Mouse (Mus musculus): ENCODE results near the gene Tnfrsf1a. TPM values are rescaled to one million over a fixed set of nuclear protein-coding genes. Genes with fewer than 3 reads are reported as not detected.
"Not testable (repeated sequence)": the region's sequence is repeated elsewhere in the genome, so short reads cannot be mapped to it uniquely, and the experiment has no call there.

Tnfrsf1a gene
- total RNA-seq (2021), result 10 to 100 TPM; 63.3 to 65.2 TPM

DNA sequence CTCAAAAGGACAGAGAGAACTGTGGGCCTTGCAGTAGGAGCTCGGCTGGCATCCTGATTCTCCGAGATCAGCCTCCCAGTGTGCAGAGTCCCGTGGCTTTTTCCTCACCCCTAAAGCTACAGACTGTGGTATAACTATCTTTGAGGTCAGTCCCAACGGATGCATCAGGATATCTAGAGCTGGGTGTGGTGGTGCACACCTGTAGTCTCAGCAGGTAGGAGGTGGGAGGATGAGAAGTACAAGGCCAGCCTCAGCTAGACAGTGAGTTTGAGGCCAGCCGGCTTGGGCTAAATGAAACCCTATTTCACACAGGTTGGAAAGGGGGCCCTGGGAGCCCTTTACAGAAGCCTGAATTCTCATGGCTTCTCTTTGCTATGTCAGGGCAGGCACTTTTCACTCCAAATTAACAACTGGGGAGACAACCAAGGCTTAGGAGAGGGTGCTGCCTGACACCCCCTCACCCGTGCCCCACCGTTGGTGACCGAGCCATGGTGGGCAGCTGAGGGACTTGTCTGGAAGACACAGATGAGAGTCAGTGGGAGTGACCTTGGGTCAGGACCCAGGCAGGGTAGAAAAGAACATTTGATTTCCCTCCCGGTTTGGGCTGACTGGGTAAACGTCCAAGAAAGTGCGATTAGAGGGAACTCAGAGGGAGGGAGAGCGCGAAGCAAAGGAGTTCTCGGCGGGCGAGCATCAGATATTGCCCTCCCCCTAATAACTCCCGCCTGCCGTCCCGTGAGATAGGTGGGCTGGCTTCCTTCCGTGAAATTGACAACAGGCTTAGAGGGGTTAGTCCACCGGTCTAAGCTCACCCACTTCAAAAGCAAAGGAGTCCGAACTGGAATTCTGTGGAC, at the start of gene Tnfrsf1a:
Tnfrsf1a (plus strand) TSS at position 642 of the 854 bp plus-strand sequence.
- DNase-seq, result peak; percentile 48

DNA sequence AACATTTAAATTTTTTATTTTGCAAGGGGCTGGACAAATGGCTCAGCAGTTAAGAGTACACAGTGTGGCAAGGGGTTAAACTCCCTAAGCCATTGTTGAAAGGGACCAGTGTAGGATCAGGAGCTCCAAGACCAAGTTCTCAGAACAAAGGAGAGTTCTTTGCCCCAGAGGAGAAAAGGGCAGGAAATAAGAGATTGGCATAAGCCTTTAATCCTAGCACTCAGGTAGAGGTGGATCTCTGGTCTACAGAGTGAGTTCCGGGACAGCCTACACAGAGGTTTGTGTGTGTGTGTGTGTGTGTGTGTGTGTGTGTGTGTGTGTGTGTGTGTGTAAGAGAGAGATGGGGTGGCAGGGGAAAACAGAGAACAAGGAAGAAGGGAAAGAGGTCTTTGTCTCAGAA, 48.2 kb upstream of the Tnfrsf1a start:
- no peak for DNase-seq

DNA sequence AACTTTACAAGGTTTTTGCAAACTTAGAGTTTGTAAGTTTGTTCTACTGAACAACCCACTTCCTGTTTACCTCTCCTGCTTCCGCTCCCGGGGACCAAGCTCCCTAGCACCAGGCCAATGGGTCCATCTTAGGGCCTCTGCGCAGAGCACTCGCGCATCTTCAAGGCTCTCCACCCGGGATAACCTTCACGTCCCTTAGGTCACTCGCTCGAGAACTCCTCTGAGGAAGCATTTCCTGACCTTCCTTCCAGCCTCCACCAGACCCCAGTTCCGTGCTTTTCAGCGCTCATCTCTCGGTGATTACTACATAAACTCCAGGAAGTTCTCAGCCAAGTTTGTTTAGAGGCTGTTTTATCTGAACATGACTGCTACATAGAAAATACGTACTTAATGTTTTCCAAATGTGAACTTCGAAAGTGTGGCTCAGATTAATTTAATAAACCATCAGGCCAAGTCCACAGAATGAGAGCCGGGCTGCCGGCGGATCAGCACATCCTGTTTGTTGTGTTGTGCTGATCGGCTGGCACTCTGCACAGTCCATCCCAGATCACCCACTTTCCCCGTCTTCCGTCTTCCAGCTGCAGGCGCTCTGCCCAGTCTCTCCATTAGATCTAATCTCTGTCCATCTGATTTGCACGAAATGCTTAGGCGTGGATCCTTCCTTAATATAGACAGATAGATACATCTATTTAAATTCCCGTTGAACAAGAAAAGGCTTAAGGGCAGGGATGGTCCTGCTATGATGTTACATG, 46.8 kb upstream of the Tnfrsf1a start:
- DNase-seq, result no peak

DNA sequence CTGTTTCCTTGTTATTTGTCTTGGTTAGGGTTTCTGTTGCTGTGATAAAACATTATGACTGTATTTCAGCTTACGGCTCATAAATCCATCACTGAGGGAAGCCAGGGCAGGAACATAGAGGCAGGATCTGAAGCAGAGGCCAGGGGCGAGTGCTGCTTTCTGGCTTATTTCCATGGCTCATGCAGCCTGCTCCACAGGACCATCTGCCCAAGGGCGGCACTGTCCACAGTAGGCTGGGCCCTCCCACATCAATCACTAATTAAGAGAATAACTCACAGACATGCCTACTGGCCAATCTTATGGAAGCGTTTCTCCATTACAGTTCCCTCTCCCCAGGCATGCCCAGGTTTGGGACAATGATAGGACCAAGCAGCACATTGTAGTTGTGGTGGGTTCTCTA, 45.9 kb upstream of the Tnfrsf1a start:
- no peak for DNase-seq

DNA sequence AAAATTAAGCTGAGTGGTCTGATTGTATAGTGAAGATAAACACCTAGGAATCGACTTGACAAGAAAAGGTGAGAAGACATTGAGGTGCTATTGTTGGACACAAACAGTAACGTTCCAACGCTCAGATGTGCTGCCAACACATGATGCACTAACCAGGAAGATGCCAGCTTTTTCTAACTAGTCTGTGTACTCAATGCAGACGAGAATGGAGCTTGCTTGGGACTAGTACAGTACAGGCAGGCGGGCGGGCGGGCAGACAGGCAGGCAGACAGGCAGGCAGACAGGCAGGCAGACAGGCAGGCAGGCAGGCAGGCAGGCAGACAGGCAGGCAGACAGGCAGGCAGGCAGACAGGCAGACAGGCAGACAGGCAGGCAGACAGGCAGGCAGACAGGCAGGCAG, 44.8 kb upstream of the Tnfrsf1a start:
- not testable (repeated sequence) for DNase-seq

DNA sequence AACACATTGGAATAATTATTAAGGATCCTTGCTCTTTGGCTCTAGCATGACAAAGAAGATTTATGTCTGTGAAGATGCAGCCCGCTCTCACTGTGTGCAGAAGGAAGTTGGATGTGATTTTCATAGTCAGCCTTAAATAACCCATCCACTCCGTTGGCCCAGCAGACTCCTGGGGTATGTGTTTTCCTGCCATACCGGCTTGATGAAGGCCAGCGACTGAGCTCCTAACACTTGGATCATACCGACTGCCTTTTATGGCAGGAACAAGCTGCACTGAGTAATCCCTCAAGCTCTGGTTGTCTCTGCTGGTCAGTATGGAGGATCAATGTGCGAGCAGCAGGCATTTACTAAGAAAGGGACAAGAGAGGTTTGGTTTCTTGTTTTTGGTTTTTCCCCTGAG, 43.7 kb upstream of the Tnfrsf1a start:
- no peak for DNase-seq

DNA sequence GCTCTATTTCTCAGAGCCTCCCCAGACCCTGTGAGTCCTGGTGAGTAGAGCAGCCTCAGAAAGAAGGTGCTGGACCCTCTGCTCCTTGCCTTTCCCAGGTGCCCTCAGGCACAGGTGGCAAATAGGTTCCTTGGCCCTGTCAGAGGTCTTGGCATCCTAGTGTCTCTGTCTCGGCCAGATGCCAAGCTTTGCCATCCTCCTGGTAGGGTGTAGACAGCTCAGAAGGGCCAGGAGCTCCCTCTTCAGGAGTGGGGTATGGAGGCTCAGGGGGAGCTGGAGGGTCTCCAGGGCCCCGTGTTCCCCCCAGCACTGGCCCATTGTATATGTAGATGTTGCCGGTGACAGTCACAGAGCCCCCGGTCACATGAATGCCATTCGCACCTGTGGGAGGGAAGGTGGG, 42.1 kb upstream of the Tnfrsf1a start:
- no peak for DNase-seq

DNA sequence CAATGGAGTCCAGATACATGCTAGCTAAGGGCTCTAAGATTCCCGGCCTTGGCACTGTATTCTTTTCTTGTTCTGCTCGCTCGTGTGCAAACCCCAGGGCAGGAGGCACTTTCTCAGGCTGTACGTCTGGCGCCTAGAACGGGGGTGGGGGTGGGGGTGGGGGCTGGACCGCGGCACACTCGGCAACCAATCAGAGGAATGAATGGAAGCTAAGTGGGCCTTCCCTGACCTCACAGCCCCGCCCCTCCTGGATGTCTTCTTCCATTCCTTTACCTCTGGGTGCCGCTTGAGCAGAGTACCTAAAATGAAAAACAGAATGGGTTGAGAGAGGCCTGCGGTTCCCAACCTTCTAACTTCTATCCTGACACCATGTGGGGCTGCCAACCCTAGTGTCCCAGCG, 40.2 kb upstream of the Tnfrsf1a start:
- no peak for DNase-seq

DNA sequence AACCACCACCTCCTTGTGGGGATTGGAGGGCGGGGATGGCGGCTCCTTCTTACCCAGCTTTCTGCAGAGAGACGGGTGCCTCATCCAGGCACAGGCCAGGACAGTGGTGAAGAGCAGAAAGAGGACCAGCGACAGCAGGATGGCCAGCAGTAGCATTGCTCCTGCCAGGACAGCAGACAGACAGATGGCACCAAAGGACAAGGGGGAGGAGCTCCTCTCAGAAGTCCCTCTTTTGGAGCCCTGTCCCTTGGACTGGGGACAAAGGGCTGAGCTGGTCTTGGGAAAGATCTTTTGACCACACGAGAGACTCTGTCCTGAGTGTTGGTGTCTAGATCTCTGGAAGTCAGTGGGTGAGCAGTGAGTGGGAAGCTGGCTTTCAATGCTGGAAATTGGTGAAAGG, 39.8 kb upstream of the Tnfrsf1a start:
- DNase-seq, result no peak

DNA sequence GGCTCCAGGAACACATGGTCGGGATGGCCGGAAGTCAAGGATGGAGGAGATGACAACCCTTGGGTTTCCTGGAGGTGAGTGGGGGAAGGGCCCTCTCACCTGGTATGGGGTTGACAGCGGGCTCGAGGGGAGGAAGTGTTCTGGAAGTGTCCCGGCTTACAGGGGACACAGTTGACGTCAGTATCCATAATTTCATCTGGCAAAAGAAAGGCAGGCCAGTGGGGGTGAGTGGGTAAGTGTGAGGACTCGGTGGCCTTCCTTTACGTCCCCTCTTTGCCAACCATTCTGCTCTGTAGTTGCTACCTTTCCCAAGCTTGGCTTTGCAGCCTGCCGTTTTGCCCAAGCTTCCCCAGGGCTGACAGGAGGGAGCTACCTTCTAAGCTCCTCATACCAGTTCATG, 37.0 kb upstream of the Tnfrsf1a start:
- no peak for DNase-seq

DNA sequence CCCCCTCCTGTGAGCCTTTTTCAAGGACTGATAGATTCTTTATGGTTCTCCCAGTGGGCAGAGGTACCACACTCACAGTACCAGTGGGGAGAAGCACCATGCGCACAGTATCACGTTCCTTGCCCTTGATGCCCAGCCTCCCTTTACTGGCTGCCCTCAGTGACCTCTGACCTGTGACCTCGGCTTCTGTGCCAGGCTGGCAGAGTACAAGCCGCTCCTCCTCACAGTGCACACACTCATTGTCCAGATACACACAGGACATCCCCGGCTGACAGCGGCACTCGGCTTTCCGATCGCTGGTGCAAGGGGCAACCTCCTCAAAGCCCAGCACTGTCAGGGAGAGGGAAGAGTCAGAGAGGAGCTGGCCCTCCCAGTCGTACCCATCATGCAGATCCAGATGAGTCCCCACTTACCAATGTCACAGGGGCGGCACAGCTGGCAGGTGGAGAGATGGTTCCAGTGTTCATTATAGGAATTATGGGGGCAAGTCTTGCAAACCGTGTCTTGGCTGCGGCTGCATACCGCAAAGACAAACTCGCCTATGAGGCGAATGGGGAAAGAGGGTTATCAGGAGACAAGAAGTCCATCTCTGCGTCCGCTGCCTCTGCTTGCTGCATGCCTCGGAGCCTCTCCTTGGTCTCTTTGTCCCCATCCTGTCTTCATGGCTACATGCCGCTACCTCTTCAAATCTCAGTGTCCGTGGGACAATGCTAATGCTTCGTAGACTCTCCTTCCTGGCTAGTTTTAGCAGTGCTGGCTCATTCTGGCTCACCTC, 36.4 kb upstream of the Tnfrsf1a start:
- DNase-seq, result no peak

DNA sequence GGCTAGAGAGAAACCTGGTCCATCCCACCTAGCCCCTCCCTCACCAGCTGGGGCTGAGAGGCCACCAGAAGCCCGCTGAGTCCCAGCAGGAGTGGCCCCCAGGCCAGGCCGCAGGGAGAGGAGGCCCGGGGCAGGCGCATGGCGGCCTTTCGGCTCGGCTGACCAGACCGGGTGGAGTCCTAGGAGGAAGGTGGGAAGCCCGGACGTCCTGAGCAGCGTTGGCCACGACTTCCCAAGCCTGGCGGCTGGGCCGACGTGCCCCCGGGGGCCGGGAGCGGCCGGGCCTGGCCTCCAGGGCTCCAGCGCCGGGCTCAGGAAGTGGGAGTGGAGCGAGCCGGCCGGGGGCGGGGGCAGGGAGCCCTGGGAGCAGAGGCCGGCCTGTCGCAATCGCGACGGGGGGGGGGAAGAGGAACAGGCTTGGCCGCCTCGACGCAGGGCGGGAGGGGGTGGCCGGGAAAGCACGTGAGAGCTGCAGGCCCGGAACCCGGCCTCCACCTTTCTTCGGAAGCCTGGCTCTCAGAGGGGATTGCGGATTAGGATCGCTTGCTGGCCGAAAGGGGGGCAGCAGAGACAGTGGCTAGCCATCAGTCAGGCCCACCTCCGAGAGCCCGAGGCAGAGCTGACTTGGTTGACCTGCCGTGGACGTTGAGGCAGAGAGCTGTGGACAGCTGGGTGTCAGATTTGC, 35.5 kb upstream of the Tnfrsf1a start, which contains the start of gene Ltbr:
Ltbr (minus strand) TSS at position 340 of the 685 bp plus-strand sequence.
- peak; percentile 91 for DNase-seq

DNA sequence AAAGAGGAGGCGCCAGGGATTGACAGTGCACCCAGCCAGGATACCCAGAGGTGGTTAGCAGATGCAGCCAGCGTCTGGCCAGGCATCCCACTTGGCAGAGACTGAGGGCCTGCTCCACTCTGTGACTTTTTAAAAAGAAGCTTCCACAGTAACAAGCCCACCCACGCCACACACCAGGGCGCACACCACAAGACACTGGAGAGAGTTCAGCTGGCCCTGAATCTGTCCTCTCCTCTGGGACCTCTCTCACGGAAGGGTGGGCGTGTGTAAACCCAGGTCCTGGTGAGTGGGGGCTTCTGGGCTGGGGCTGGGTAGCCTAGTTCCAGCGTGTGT, 35.0 kb upstream of the Tnfrsf1a start:
- DNase-seq, result no peak

DNA sequence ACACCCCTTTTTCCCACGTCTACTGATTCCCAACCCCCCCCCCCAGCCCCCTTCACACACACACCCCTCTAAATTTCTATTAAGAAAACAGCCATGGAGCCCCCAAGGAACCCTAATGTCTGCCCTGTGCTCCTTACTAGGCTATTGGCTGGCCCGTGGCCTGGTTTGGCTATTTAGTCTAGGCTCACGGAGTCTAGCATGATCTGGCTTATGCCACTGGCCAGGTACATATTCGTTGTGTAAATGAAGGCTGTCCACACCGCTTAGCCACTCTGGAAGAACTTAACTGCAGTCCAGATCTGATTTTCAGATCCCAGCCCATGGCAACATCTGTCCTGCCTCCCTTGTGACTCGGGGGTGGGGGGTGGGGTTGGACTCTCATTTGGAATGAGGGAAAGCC, 34.4 kb upstream of the Tnfrsf1a start:
- no peak for DNase-seq

DNA sequence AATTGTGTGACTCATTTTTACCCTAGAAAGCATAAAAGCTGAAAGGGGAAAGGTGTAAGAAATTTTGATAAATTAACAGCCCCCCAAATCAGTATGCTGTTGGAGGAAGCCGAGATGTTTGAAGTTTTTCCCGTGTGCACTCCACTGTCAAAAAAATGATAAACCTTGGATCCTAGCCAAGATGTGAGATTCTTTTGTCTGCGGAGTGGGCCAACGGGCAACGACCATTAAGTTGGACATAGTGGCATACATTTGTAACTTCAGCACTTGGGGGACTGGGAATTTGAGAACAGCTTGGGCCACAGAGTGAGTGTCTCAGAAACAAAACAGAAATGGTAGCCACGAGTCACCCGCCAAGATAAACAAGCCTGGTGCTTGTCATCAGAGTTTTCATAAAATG, 32.1 kb upstream of the Tnfrsf1a start:
- no peak for DNase-seq

DNA sequence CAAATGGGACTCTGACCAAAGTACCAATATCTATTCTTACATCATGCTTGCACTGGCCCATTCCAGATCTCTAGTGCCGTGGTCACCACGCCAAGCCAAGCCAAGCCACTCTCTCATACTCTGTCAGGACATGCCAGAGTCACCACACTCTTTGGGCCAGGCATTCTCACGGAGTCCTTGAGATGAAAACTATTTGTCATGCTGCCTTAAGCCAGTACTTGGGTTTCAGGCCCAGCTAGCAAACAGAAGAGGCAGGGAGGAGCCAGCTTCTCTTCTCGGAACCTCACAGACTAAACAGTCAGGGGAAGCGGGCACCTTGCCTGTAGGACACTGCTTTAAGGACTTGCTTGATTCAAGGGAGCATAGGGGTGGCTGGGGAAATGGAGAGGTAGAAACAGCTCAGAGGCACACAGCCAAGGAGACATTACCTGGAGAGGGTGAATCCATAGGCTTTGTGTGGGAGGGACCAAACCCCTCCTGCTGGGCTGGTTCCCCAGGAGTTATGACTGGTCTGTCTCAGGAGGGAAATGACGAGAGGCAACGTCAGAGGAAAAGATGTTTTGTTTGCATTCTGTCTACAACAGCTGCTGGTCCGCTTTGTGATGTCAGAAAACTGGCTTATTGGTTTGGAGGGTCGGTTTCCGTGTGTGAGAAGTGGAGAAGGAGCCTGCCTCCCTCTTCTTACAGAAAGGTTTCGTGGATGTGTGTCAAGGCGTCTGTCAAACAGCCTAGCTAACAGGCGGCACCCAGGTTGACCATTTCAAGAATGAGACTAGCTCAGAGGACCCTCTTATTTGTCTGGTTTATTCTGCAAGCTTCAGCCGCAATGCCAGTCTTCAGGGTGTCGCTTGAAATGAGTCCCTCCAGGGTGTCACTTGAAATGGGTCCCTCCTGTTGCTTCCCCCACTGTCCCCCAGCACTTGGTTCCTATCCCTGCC, 29.9 kb upstream of the Tnfrsf1a start:
- no peak for DNase-seq

DNA sequence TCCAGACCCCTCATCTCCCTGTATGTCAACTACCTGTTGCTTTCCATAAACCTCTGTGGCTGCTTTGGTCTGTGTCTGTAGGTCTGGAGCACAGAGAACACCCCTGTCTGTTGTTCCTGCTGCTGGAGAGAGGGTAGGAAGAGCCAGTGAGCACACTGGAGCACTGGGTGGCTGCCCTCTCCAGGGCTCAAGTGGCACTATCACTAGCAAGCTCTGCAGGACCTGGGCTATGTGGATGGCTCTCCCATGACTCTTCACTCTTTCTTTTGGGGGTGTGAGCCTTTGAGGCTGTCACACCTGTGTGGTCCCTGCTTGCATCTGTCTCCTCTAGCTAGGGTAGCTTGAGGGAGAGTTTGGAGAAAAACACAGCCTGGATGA, 29.3 kb upstream of the Tnfrsf1a start:
- DNase-seq, result no peak

DNA sequence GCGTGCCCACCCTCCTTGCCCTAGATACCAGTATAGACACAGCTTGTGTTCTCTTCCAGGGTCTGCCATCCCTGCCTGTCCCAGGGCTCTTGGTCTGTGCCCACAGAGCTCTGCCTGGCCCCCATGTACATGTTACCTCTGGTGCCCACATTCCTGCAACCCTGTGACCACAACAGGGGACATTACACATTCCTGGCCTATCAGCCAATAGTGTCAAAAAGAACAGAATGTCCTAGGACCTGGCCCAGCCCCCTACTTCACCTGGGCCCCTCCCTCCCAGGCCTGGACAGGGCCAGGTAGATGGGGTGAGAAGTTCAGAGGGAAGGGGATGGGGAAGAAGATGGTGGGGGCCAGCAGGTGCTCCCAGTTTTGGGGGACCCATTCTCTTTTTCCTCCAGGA, 28.8 kb upstream of the Tnfrsf1a start, which contains the start of gene Scnn1a:
Scnn1a (plus strand) TSS at position 337 of the 400 bp plus-strand sequence.
- DNase-seq, result no peak

DNA sequence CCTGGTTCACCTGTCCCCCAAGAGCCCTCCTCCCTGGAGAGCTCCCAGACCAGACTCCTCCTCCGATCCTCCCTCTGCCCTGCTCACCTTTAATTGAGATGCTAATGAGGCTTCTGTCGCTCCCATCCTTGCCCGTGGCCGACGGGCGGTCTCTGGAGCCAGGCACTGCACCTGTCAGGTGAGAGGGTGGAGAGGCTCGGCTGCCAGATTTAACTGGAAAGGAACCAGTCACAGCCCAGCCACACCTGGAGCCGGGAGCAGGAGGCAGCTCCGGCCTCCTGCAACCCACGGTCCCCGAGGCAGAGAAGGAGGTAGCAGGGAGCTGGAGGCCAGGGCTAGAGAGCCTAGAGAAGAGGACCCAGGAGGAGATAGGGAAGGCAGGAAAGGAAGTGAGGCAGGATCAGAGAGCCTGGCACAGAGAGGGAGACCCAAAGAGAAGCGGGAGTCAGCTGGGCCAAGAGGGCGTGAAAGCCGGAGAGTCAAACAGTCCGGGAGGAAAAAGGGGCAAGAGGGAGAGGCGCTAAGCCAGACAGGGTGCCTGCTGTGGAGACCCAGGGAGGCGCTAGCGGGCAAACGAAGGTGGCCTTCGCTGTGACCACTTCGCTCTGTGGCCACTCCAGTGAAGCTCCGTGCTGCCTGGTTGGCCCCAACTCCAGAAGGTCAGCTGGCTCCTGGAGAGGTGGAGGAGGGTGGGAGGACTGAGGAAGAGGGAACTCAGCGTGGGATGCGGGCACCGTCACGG, 27.9 kb upstream of the Tnfrsf1a start:
- no peak for DNase-seq

DNA sequence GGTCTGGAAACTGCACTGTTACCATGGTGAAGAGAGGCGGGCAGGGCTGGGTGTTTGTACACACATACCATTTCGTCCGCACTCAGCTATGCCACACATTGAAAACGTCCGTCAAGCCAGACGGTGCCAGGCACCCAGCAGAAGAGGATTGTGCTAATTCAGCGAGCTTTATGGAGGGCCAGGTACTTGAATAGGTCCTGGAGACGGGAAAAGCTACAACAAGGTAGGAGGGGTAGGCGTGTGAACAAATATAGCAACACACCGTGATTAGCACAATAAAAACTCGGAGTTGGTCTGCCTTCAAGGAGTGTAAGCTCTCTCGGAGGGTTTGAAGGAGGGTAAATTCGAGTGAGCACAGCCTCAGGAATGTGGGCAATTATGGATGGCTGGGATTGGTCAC, 26.4 kb upstream of the Tnfrsf1a start:
- no peak for DNase-seq

DNA sequence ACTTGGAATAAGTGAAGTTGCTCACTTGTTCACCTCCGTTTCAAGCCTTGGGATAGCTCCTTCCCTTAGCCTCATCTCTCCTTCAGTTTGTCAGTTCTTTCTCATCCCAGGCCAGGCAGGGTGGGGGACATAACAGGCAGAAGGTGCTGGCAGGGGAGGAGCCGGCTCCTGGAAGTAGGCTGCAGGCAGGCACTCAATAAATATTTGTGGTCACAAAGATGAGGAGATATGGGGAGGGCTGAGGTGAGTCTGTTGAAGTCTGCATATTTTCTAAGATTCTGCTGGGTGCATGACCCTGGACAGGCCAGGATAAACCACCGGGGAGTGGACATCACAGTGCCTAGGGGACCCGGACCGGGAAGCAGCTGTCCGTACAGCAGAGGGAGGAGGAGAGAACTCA, 25.6 kb upstream of the Tnfrsf1a start:
- DNase-seq, result no peak

Measured in heart, postnatal 4 days (tissue).